Mouse (Mus musculus) liver, postnatal 0 days (tissue): Measurements from ENCODE around the gene Vti1a.

Source experiments
- CTCF ChIP-seq: sonication (generic); IDR thresholded peaks from 2 replicates; pipeline ENCODE4 v1.5.1; 2016; ENCODE audit warnings: antibody characterized with exemption, low read depth
- EP300 ChIP-seq: IDR thresholded peaks from 2 replicates; pipeline ENCODE4 v1.6.1; 2016; ENCODE audit warnings: antibody characterized with exemption, low read depth, mild to moderate bottlenecking

DNA sequence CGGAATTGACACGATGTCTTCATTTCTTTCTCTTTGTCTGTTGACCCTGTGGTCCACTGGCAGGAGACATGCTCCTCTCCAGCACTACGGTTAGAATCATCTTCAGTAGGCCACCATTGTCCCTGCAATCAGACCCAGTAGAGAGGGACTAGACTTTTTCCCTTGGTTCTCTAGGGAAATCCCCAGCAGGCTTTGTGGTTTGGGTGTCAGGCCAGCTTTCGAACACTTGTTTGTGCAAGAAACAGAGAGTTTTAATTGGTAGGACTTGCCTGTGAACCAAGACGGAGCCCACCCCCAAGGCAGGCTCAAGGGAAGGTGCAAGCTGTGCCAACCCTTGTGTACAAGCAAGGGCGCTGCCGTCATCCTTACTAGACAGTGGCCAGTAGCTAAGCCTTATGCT lies 302.5 kb downstream of the Vti1a start:
- no peak for TF ChIP-seq CTCF
- TF ChIP-seq EP300 = no peak
